Mouse (Mus musculus) MEL (cell line): ENCODE results near the gene Nfe2l2. TPM values are rescaled to one million over a fixed set of nuclear protein-coding genes. Genes with fewer than 3 reads are reported as not detected.

Experiments used
- DNase-seq: peaks from one replicate; pipeline ENCODE4 v3.0.0; 2011; ENCODE audit warnings: low read depth, low spot score
- H3K27ac ChIP-seq: 2 replicates; pipeline ENCODE4 v1.5.1; 2012; ENCODE audit warnings: low read depth, mild to moderate bottlenecking, control low read depth, low read length, moderate library complexity; ENCODE audit not compliant: control insufficient read depth
- H3K27me3 ChIP-seq, 2 experiments: fragments of 150-350 bp in 1 of 2; sonication (generic) in 1 of 2; 2 replicates each; pipeline ENCODE4 v1.6.1; 2012; ENCODE audit warnings: low read length in 2 of 2, mild to moderate bottlenecking in 2 of 2, improper control_type of control experiment in 1 of 2, moderate library complexity in 1 of 2; ENCODE audit not compliant: insufficient read depth in 2 of 2, control insufficient read depth in 1 of 2
- H3K36me3 ChIP-seq, 2 experiments: 2 replicates each; pipeline ENCODE4 v1.6.1; 2012 to 2014; ENCODE audit warnings: low read length in 2 of 2, improper control_type of control experiment in 1 of 2, inconsistent platforms in 1 of 2, mild to moderate bottlenecking in 1 of 2; ENCODE audit not compliant: insufficient read depth in 2 of 2, control insufficient read depth in 1 of 2
- H3K4me1 ChIP-seq, 2 experiments: fragments of 150-350 bp in 1 of 2; sonication (generic) in 1 of 2; 2 replicates each; pipeline ENCODE4 v1.6.1; 2012; ENCODE audit warnings: low read length in 2 of 2, improper control_type of control experiment in 1 of 2, mild to moderate bottlenecking in 1 of 2; ENCODE audit not compliant: insufficient read depth in 2 of 2, control insufficient read depth in 1 of 2
- H3K4me3 ChIP-seq, 2 experiments: fragments of 150-350 bp in 1 of 2; sonication (generic) in 1 of 2; 2 replicates each; pipeline ENCODE4 v1.5.1; 2012; ENCODE audit warnings: low read depth in 2 of 2, low read length in 2 of 2, mild to moderate bottlenecking in 2 of 2, moderate library complexity in 2 of 2, control low read depth in 1 of 2, improper control_type of control experiment in 1 of 2; ENCODE audit not compliant: control insufficient read depth in 1 of 2, insufficient read depth in 1 of 2
- H3K79me2 ChIP-seq: 2 replicates; pipeline ENCODE4 v1.6.1; 2012; ENCODE audit warnings: mild to moderate bottlenecking, low read length, moderate library complexity; ENCODE audit not compliant: control insufficient read depth, poor library complexity, insufficient read depth
- H3K9ac ChIP-seq: 2 replicates; pipeline ENCODE4 v1.6.1; 2012; ENCODE audit warnings: low read depth, mild to moderate bottlenecking, control low read depth, low read length, moderate library complexity; ENCODE audit not compliant: control insufficient read depth, poor library complexity, severe bottlenecking
- H3K9me3 ChIP-seq: fragments of 150-350 bp; sonication (generic); replicated peaks from 2 replicates; pipeline ENCODE4 v1.6.1; 2012; ENCODE audit warnings: mild to moderate bottlenecking, low read length, improper control_type of control experiment, moderate library complexity; ENCODE audit not compliant: insufficient read depth
- BHLHE40 ChIP-seq: IDR thresholded peaks from 2 replicates; pipeline ENCODE4 v1.6.1; 2012; ENCODE audit warnings: low read depth, mild to moderate bottlenecking, inconsistent platforms, low read length, improper control_type of control experiment, borderline replicate concordance
- E2F4 ChIP-seq: IDR thresholded peaks from 2 replicates; pipeline ENCODE4 v1.6.1; 2011; ENCODE audit warnings: low read depth, low read length, improper control_type of control experiment, borderline replicate concordance
- EP300 ChIP-seq, 2 experiments: IDR thresholded peaks; 2 replicates each; pipeline ENCODE4 v1.6.1; 2011; ENCODE audit warnings: improper control_type of control experiment in 2 of 2, low read length in 2 of 2, low read depth in 1 of 2, mild to moderate bottlenecking in 1 of 2
- GATA1 ChIP-seq: IDR thresholded peaks from 2 replicates; pipeline ENCODE4 v1.6.1; 2011; ENCODE audit warnings: low read depth, low read length, improper control_type of control experiment
- HCFC1 ChIP-seq: IDR thresholded peaks from 2 replicates; pipeline ENCODE4 v1.6.1; 2012; ENCODE audit warnings: low read depth, mild to moderate bottlenecking, inconsistent platforms, low read length, improper control_type of control experiment, moderate library complexity
- KAT2A ChIP-seq: conservative IDR thresholded peaks from 2 replicates; pipeline ENCODE4 v1.6.1; 2012; ENCODE audit warnings: low read depth, low read length, improper control_type of control experiment, inconsistent platforms
- MAX ChIP-seq: IDR thresholded peaks from 2 replicates; pipeline ENCODE4 v1.6.1; 2011; ENCODE audit warnings: low read length, improper control_type of control experiment
- MAZ ChIP-seq: IDR thresholded peaks from 2 replicates; pipeline ENCODE4 v1.6.1; 2012; ENCODE audit warnings: low read depth, mild to moderate bottlenecking, inconsistent platforms, low read length, improper control_type of control experiment
- MEF2A ChIP-seq: IDR thresholded peaks from 2 replicates; pipeline ENCODE4 v1.6.1; 2014; ENCODE audit warnings: low read depth, mild to moderate bottlenecking, inconsistent platforms, low read length, improper control_type of control experiment; ENCODE audit not compliant: poor library complexity, insufficient replicate concordance, severe bottlenecking; ENCODE audit errors: extremely low read depth
- MXI1 ChIP-seq: IDR thresholded peaks from 2 replicates; pipeline ENCODE4 v1.6.1; 2011; ENCODE audit warnings: mild to moderate bottlenecking, low read depth, low read length, improper control_type of control experiment
- MYB ChIP-seq: IDR thresholded peaks from 2 replicates; pipeline ENCODE4 v1.6.1; 2011; ENCODE audit warnings: mild to moderate bottlenecking, low read depth, low read length, improper control_type of control experiment
- MYC ChIP-seq: IDR thresholded peaks from 2 replicates; pipeline ENCODE4 v1.6.1; 2011; ENCODE audit warnings: low read depth, mild to moderate bottlenecking, low read length, improper control_type of control experiment, moderate library complexity
- NELFE ChIP-seq: IDR thresholded peaks from 2 replicates; pipeline ENCODE4 v1.6.1; 2011; ENCODE audit warnings: low read depth, low read length, improper control_type of control experiment
- RAD21 ChIP-seq: IDR thresholded peaks from 2 replicates; pipeline ENCODE4 v1.6.1; 2011; ENCODE audit warnings: mild to moderate bottlenecking, low read depth, low read length, improper control_type of control experiment
- SIN3A ChIP-seq: IDR thresholded peaks from 2 replicates; pipeline ENCODE4 v1.6.1; 2012; ENCODE audit warnings: low read length, improper control_type of control experiment, inconsistent platforms
- TAL1 ChIP-seq: IDR thresholded peaks from 2 replicates; pipeline ENCODE4 v1.6.1; 2012; ENCODE audit warnings: mild to moderate bottlenecking, inconsistent platforms, low read length, moderate library complexity, mixed read lengths
- TBP ChIP-seq: IDR thresholded peaks from 2 replicates; pipeline ENCODE4 v1.8.0; 2011; ENCODE audit warnings: low read depth, low read length, improper control_type of control experiment
- TCF12 ChIP-seq: IDR thresholded peaks from 2 replicates; pipeline ENCODE4 v1.6.1; 2014; ENCODE audit warnings: low read depth, mild to moderate bottlenecking, inconsistent platforms, low read length, improper control_type of control experiment, moderate library complexity
- UBTF ChIP-seq: IDR thresholded peaks from 2 replicates; pipeline ENCODE4 v1.6.1; 2012; ENCODE audit warnings: low read depth, mild to moderate bottlenecking, inconsistent platforms, low read length, improper control_type of control experiment, moderate library complexity, borderline replicate concordance; ENCODE audit not compliant: insufficient read depth
- USF2 ChIP-seq, 2 experiments: IDR thresholded peaks; 2 replicates each; pipeline ENCODE4 v1.6.1; 2011 to 2012; ENCODE audit warnings: improper control_type of control experiment in 2 of 2, low read length in 2 of 2, borderline replicate concordance in 1 of 2, inconsistent platforms in 1 of 2, low read depth in 1 of 2, mild to moderate bottlenecking in 1 of 2; ENCODE audit not compliant: insufficient read depth in 1 of 2
- ZKSCAN1 ChIP-seq: IDR thresholded peaks from 2 replicates; pipeline ENCODE4 v1.6.1; 2012; ENCODE audit warnings: low read depth, mild to moderate bottlenecking, inconsistent platforms, low read length, improper control_type of control experiment, moderate library complexity
- ZMIZ1 ChIP-seq: IDR thresholded peaks from 2 replicates; pipeline ENCODE4 v1.6.1; 2012; ENCODE audit warnings: low read depth, mild to moderate bottlenecking, inconsistent platforms, low read length, improper control_type of control experiment, moderate library complexity
- ZNF384 ChIP-seq: IDR thresholded peaks from 2 replicates; pipeline ENCODE4 v1.6.1; 2012; ENCODE audit warnings: low read depth, mild to moderate bottlenecking, inconsistent platforms, low read length, improper control_type of control experiment
- polyA plus RNA-seq, 2 experiments: library from polyadenylated mRNA; stranded (reverse) in 1 of 2; unstranded in 1 of 2; fragments of >175 nt in 1 of 2; fragments of >200 nt in 1 of 2; gene quantifications; 2 replicates each; pipeline versions ENCODE4 v1.2.1 to v1.2.4; 2012; ENCODE audit warnings: low replicate concordance in 2 of 2, low read depth in 1 of 2; ENCODE audit not compliant: insufficient read length in 2 of 2, insufficient read depth in 1 of 2, missing spikeins in 1 of 2
- total RNA-seq: library from RNA; depleted of rRNA; stranded (reverse); fragments of 300-350 nt; gene quantifications from 2 replicates; pipeline ENCODE4 v1.2.3, GENCODE M21; 2012

The Nfe2l2 gene
- total and polyA plus RNA-seq, 3 experiments: 42.1 to 59.1 TPM; not detected in 1

DNA sequence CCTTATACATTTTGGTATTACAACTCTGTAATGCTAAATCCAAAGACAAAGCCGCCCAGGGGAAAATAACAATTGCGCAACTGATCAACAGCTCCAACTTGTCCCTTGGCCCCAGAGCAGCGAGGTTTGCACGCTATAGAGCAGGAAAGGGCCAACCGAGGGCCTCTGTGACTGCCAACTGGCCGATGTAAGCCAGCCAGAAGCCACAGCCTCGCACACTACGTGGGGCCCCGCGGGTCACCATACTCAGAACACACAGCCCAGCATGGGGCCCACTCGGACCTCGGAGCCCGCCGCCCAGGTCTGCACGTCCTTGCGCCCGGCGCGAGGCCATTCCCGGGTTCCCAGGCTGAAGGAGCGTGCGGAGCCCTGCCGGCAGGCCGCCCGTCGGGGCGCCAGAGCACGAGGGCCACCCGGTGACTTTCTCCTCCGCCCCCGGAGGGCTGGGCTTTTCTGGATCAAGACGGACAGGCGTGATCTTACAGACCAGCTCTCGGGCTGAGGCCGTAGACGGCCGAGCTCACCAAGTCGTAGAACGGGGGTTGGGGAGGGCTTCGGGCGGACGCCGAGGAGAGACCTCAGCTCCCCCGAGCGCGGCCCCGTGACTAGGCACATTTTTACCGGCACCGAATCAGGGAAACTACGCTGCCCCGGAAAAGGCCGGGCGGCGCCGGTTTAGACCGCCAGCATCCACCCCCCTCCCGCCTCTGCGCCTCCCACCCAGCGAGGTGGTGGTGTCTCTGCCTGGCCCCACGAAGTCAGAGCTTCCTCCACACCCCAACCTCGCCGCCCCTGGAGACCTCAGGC, 863 bp downstream of the Nfe2l2 start (continued):
- TF ChIP-seq ZNF384 (no peak), TAL1 (no peak), MAZ (peak; percentile 50; the same call in 1 of the 2 replicates), MAX (peak; percentile 25; the same call in 1 of the 2 replicates), NELFE (no peak; the same call in 1 of the 2 replicates), HCFC1 (peak; percentile 21; the same call in 1 of the 2 replicates), MYB (no peak), MYC (peak; percentile 42; the same call in 1 of the 2 replicates), E2F4 (no peak), EP300 (IDR thresholded peaks at IDR 0.05; ENCODE audit: low read depth in 1 of 2, low read length in 2 of 2) (peak in 1 of 2 experiments; percentile 43; a peak in 2 of 4 replicates), ZKSCAN1 (peak; percentile 91), UBTF (peak; percentile 79), TCF12 (peak; percentile 36; the same call in 1 of the 2 replicates), GATA1 (no peak), TBP (0 out of 2 replicates have a peak, but pooled peaks have one; percentile 10), ZMIZ1 (peak; percentile 54; the same call in 1 of the 2 replicates), KAT2A (no peak), BHLHE40 (no peak)

DNA sequence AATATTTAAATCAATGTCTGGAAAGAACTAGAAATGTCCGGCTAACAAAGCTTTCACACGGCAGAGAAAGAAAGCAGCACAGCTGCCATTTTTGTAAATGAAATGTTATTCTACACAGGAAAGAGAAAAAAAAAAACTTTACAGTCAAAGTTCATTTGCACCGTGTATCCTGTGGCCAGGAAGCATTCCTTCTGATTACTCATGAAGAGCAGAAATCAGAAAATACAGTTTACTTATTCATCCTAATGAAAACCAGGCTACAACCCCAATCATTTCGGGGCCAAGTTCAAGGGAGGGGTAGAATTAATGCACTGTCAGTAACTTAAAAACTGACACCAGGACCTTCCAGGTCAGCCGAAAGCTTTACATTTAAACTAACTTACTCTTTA, 1.9 kb downstream of the Nfe2l2 start:
- Histone ChIP-seq H3K27me3 (no peaks in the 10 kb centered on the region), H3K36me3 (peaks cover 12 to 49% of the 10 kb centered on the region in 2 experiments), H3K4me3 (peak overlapping the region; percentile 84 to 91), H3K27ac (peak overlapping the region; percentile 92), H3K9ac (peak overlapping the region; percentile 97), H3K9me3 (no peaks in the 10 kb centered on the region), H3K4me1 (peaks cover 13 to 30% of the 10 kb centered on the region in 2 experiments), H3K79me2 (peaks cover 68% of the 10 kb centered on the region)
- DNase-seq: peak; percentile 48
- TF ChIP-seq MXI1 (no peak), BHLHE40 (no peak), SIN3A (no peak), USF2 (IDR thresholded peaks at IDR 0.05; ENCODE audit: borderline replicate concordance in 1 of 2, insufficient read depth in 1 of 2, low read depth in 1 of 2, low read length in 2 of 2) (no peak), RAD21 (no peak), EP300 (IDR thresholded peaks at IDR 0.05; ENCODE audit: low read depth in 1 of 2, low read length in 2 of 2) (no peak), TAL1 (no peak), MEF2A (no peak)
